Mouse (Mus musculus): Measurements from ENCODE around the gene Arhgef2. TPM values are rescaled to one million over a fixed set of nuclear protein-coding genes. Genes with fewer than 3 reads are reported as not detected.
"Not testable (repeated sequence)": the region's sequence is repeated elsewhere in the genome, so short reads cannot be mapped to it uniquely, and the experiment has no call there.

The Arhgef2 gene
- polyA plus RNA-seq, 1 experiment = 302 TPM

- TF ChIP-seq FLI1 (IDR thresholded peaks at IDR 0.05; ENCODE audit: low read length) (no peak), GATA1 (IDR thresholded peaks at IDR 0.05; ENCODE audit: borderline replicate concordance, low read length) (no peak)
- Histone ChIP-seq H3K4me1 (peaks cover 12% of the 10 kb centered on the region), H3K9me3 (no peaks in the 10 kb centered on the region), H3K4me3 (replicated peaks) (no peak overlapping the region), H3K36me3 (replicated peaks; ENCODE audit: low read length) (peaks cover 70% of the 10 kb centered on the region), H3K27me3 (replicated peaks) (no peaks in the 10 kb centered on the region)
These were observed 19.1 kb upstream of the Arhgef2 start for GRCm38 (mm10) chr3:88586640-88587039.

DNA sequence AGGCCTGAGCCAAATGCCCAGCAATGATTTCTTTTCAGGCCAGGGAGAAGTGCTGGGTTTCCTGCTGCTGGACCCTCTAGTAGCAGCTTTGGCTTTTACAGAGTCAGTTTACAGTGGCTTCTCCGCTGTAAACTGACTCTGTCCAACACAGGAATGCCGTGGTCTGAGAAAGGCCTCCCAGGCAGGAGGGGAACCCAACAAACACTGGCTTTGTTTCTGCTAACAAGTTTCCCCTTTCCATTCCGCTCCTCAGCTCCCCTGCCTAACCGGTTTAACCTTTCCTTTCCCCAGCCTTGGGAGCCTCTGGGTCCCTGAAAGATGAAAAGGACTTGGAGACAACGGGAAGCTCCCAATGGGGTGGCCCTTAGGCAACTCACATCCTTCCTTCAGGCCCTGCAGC lies 15.5 kb upstream of the Arhgef2 start:
- H3K4me3 ChIP-seq (replicated peaks) = no peak overlapping the region
- peaks cover 39% of the 10 kb centered on the region for H3K4me1 ChIP-seq
- H3K27me3 ChIP-seq (replicated peaks) = no peaks in the 10 kb centered on the region
- no peak for TF ChIP-seq FLI1 (IDR thresholded peaks at IDR 0.05; ENCODE audit: low read length)
- TF ChIP-seq GATA1 (IDR thresholded peaks at IDR 0.05; ENCODE audit: borderline replicate concordance, low read length) = no peak
- no peaks in the 10 kb centered on the region for H3K9me3 ChIP-seq
- peaks cover 44% of the 10 kb centered on the region for H3K36me3 ChIP-seq (replicated peaks; ENCODE audit: low read length)

DNA sequence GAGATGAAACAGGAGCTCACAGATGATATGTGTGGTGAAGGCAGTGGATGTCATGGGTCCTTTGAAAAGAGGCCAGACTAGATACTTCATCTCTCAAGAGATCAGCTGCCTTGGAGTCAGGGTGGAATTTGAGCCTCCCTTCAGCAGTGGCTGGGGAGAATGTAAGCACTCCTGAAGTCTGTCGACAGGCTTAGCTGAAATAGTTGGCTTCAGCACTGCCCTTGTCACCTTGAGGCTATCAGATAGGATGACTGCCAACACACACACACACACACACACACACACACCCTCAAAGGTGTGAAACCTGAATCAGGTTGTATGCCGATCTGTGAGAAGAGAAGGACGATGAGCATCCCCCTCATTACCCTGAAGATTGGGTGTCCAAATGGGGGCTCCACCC lies 14.7 kb upstream of the Arhgef2 start:
- TF ChIP-seq GATA1 (IDR thresholded peaks at IDR 0.05; ENCODE audit: borderline replicate concordance, low read length) (no peak), FLI1 (IDR thresholded peaks at IDR 0.05; ENCODE audit: low read length) (no peak)
- Histone ChIP-seq H3K4me3 (replicated peaks) (no peak overlapping the region), H3K4me1 (peaks cover 41% of the 10 kb centered on the region), H3K36me3 (replicated peaks; ENCODE audit: low read length) (peaks cover 36% of the 10 kb centered on the region), H3K9me3 (no peaks in the 10 kb centered on the region), H3K27me3 (replicated peaks) (no peaks in the 10 kb centered on the region)

GRCm38 (mm10) chr3:88591950-88592731 lies 13.6 kb upstream of the Arhgef2 start:
- Histone ChIP-seq H3K36me3 (replicated peaks; ENCODE audit: low read length) (peaks cover 25% of the 10 kb centered on the region), H3K27me3 (replicated peaks) (no peaks in the 10 kb centered on the region), H3K4me1 (peaks cover 45% of the 10 kb centered on the region), H3K4me3 (replicated peaks) (peak overlapping the region; percentile 86), H3K9me3 (no peaks in the 10 kb centered on the region)
- TF ChIP-seq FLI1 (IDR thresholded peaks at IDR 0.05; ENCODE audit: low read length) (no peak), GATA1 (IDR thresholded peaks at IDR 0.05; ENCODE audit: borderline replicate concordance, low read length) (no peak)

- Histone ChIP-seq H3K27me3 (replicated peaks) (no peaks in the 10 kb centered on the region), H3K4me3 (replicated peaks) (peak overlapping the region; percentile 86), H3K9me3 (no peaks in the 10 kb centered on the region), H3K36me3 (replicated peaks; ENCODE audit: low read length) (peaks cover 16% of the 10 kb centered on the region), H3K4me1 (peaks cover 45% of the 10 kb centered on the region)
- TF ChIP-seq FLI1 (IDR thresholded peaks at IDR 0.05; ENCODE audit: low read length) (no peak), GATA1 (IDR thresholded peaks at IDR 0.05; ENCODE audit: borderline replicate concordance, low read length) (no peak)
These were observed 12.7 kb upstream of the Arhgef2 start for GRCm38 (mm10) chr3:88592942-88593576.

GRCm38 (mm10) chr3:88593893-88594580 lies 11.7 kb upstream of the Arhgef2 start:
- Histone ChIP-seq H3K27me3 (replicated peaks) (no peaks in the 10 kb centered on the region), H3K4me3 (replicated peaks) (no peak overlapping the region), H3K4me1 (peaks cover 45% of the 10 kb centered on the region), H3K36me3 (replicated peaks; ENCODE audit: low read length) (peaks cover 7% of the 10 kb centered on the region), H3K9me3 (no peaks in the 10 kb centered on the region)
- no peak for TF ChIP-seq GATA1 (IDR thresholded peaks at IDR 0.05; ENCODE audit: borderline replicate concordance, low read length)
- no peak for TF ChIP-seq FLI1 (IDR thresholded peaks at IDR 0.05; ENCODE audit: low read length)

DNA sequence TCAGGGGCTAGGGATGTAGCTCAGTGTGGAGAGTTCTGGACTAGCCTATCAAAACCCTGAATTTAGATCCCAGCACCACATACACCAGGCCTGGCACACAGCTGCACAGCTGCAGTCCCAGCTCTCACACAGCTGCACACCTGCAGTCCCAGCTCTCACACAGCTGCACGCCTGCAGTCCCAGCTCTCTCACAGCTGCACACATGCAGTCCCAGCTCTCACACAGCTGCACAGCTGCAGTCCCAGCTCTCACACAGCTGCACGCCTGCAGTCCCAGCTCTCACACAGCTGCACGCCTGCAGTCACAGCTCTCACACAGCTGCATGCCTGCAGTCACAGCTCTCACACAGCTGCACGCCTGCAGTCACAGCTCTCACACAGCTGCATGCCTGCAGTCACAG lies 9.2 kb upstream of the Arhgef2 start:
- not testable (repeated sequence) for H3K9me3 ChIP-seq; H3K36me3 ChIP-seq (replicated peaks; ENCODE audit: low read length); H3K27me3 ChIP-seq (replicated peaks)

GRCm38 (mm10) chr3:88602466-88602865 lies 3.3 kb upstream of the Arhgef2 start:
- Histone ChIP-seq H3K27me3 (replicated peaks) (no peaks in the 10 kb centered on the region), H3K4me3 (replicated peaks) (no peak overlapping the region), H3K9me3 (no peaks in the 10 kb centered on the region), H3K4me1 (peaks cover 45% of the 10 kb centered on the region), H3K36me3 (replicated peaks; ENCODE audit: low read length) (no peaks in the 10 kb centered on the region)
- TF ChIP-seq FLI1 (IDR thresholded peaks at IDR 0.05; ENCODE audit: low read length) (no peak), GATA1 (IDR thresholded peaks at IDR 0.05; ENCODE audit: borderline replicate concordance, low read length) (no peak)

More for the DNA sequence above, 9.2 kb upstream of the Arhgef2 start:
- not testable (repeated sequence) for H3K4me3 ChIP-seq (replicated peaks)
- H3K4me1 ChIP-seq = peaks cover 41% of the 10 kb centered on the region

GRCm38 (mm10) chr3:88603714-88604161 lies 2.0 kb upstream of the Arhgef2 start:
- H3K36me3 ChIP-seq (replicated peaks; ENCODE audit: low read length) = no peaks in the 10 kb centered on the region
- H3K27me3 ChIP-seq (replicated peaks) = no peaks in the 10 kb centered on the region
- peaks cover 56% of the 10 kb centered on the region for H3K4me1 ChIP-seq
- TF ChIP-seq GATA1 (IDR thresholded peaks at IDR 0.05; ENCODE audit: borderline replicate concordance, low read length) = no peak
- no peak for TF ChIP-seq FLI1 (IDR thresholded peaks at IDR 0.05; ENCODE audit: low read length)
- H3K4me3 ChIP-seq (replicated peaks) = peak overlapping the region; percentile 3
- no peaks in the 10 kb centered on the region for H3K9me3 ChIP-seq

GRCm38 (mm10) chr3:88604863-88605262 lies 903 bp upstream of the Arhgef2 start:
- Histone ChIP-seq H3K27me3 (replicated peaks) (no peaks in the 10 kb centered on the region), H3K9me3 (no peaks in the 10 kb centered on the region), H3K4me3 (replicated peaks) (no peak overlapping the region), H3K36me3 (replicated peaks; ENCODE audit: low read length) (no peaks in the 10 kb centered on the region), H3K4me1 (peaks cover 68% of the 10 kb centered on the region)
- TF ChIP-seq FLI1 (IDR thresholded peaks at IDR 0.05; ENCODE audit: low read length) = no peak
- TF ChIP-seq GATA1 (IDR thresholded peaks at IDR 0.05; ENCODE audit: borderline replicate concordance, low read length) = no peak
